Mouse (Mus musculus): ENCODE measurements around the gene Kitl. TPM values are rescaled to one million over a fixed set of nuclear protein-coding genes. Genes with fewer than 3 reads are reported as not detected.

The Kitl gene
- total RNA-seq, 2 experiments from 2014 or later = 32.5 to 52.9 TPM

- DNase-seq (ENCODE audit: low spot score in 2 of 2) = no peak
These were observed 11.3 kb downstream of the Kitl start for GRCm38 (mm10) chr10:100026778-100027177.

GRCm38 (mm10) chr10:100030385-100030784 lies 15.0 kb downstream of the Kitl start:
- no peak for DNase-seq (ENCODE audit: low spot score in 2 of 2)

- no peak for DNase-seq (ENCODE audit: low spot score in 2 of 2)
These were observed 15.6 kb downstream of the Kitl start for GRCm38 (mm10) chr10:100030980-100031516.

GRCm38 (mm10) chr10:100031631-100032030 lies 16.2 kb downstream of the Kitl start:
- no peak for DNase-seq (ENCODE audit: low spot score in 2 of 2)

- no peak for DNase-seq (ENCODE audit: low spot score in 2 of 2)
These were observed 17.1 kb downstream of the Kitl start for GRCm38 (mm10) chr10:100032566-100032965.

GRCm38 (mm10) chr10:100036021-100036420 lies 20.6 kb downstream of the Kitl start:
- no peak for DNase-seq (ENCODE audit: low spot score in 2 of 2)

GRCm38 (mm10) chr10:100038342-100038898 lies 23.0 kb downstream of the Kitl start:
- no peak for DNase-seq (ENCODE audit: low spot score in 2 of 2)

- no peak for DNase-seq (ENCODE audit: low spot score in 2 of 2)
These were observed 23.6 kb downstream of the Kitl start for GRCm38 (mm10) chr10:100038994-100039393.

GRCm38 (mm10) chr10:100043748-100044147 lies 28.3 kb downstream of the Kitl start:
- no peak for DNase-seq (ENCODE audit: low spot score in 2 of 2)

- DNase-seq (ENCODE audit: low spot score in 2 of 2) = no peak
These were observed 28.7 kb downstream of the Kitl start for GRCm38 (mm10) chr10:100044153-100044552.

GRCm38 (mm10) chr10:100051146-100051783 lies 35.8 kb downstream of the Kitl start:
- DNase-seq (ENCODE audit: low spot score in 2 of 2) = no peak

- DNase-seq (ENCODE audit: low spot score in 2 of 2) = no peak
These were observed 37.0 kb downstream of the Kitl start for GRCm38 (mm10) chr10:100052404-100052803.

GRCm38 (mm10) chr10:100052911-100053310 lies 37.5 kb downstream of the Kitl start:
- DNase-seq (ENCODE audit: low spot score in 2 of 2) = no peak

- DNase-seq (ENCODE audit: low spot score in 2 of 2) = no peak
These were observed 38.6 kb downstream of the Kitl start for GRCm38 (mm10) chr10:100054006-100054405.

GRCm38 (mm10) chr10:100055082-100055481 lies 39.7 kb downstream of the Kitl start:
- no peak for DNase-seq (ENCODE audit: low spot score in 2 of 2)

- DNase-seq (ENCODE audit: low spot score in 2 of 2) = no peak
These were observed 41.7 kb downstream of the Kitl start for GRCm38 (mm10) chr10:100057106-100057623.

GRCm38 (mm10) chr10:100059356-100059755 lies 43.9 kb downstream of the Kitl start:
- DNase-seq (ENCODE audit: low spot score in 2 of 2) = no peak

GRCm38 (mm10) chr10:100065529-100066301 lies 50.3 kb downstream of the Kitl start:
- no peak for DNase-seq (ENCODE audit: low spot score in 2 of 2)

- DNase-seq (ENCODE audit: low spot score in 2 of 2) = no peak
These were observed 50.9 kb downstream of the Kitl start for GRCm38 (mm10) chr10:100066374-100066773.

GRCm38 (mm10) chr10:100072641-100073040 lies 57.2 kb downstream of the Kitl start:
- no peak for DNase-seq (ENCODE audit: low spot score in 2 of 2)

GRCm38 (mm10) chr10:100073092-100073491 lies 57.7 kb downstream of the Kitl start:
- no peak for DNase-seq (ENCODE audit: low spot score in 2 of 2)

- no peak for DNase-seq (ENCODE audit: low spot score in 2 of 2)
These were observed 85.7 kb downstream of the Kitl start for GRCm38 (mm10) chr10:100101115-100101514.
